Mouse (Mus musculus) C2C12 (cell line): ENCODE results near the gene Kitl. TPM values are rescaled to one million over a fixed set of nuclear protein-coding genes. Genes with fewer than 3 reads are reported as not detected.

Experiments
- H3K27me3 ChIP-seq: one replicate; pipeline ENCODE4 v1.6.1; 2011; ENCODE audit not compliant: control insufficient read depth, insufficient read depth, insufficient read length
- H3K36me3 ChIP-seq: one replicate; pipeline ENCODE4 v1.6.1; 2011; ENCODE audit not compliant: control insufficient read depth, insufficient read depth
- H3K4me3 ChIP-seq: one replicate; pipeline ENCODE4 v1.5.1; 2011; ENCODE audit warnings: mild to moderate bottlenecking, control low read depth; ENCODE audit not compliant: poor library complexity, insufficient read depth, severe bottlenecking
- H3K79me2 ChIP-seq: one replicate; pipeline ENCODE4 v1.6.1; 2011; ENCODE audit not compliant: control insufficient read depth, insufficient read depth
- H3K79me3 ChIP-seq: one replicate; pipeline ENCODE4 v1.6.1; 2011; ENCODE audit warnings: low read depth, control low read depth
- H3ac ChIP-seq: one replicate; pipeline ENCODE3; 2011; ENCODE audit warnings: low read depth; ENCODE audit not compliant: control insufficient read depth, insufficient read length
- CEBPB ChIP-seq: IDR thresholded peaks from one replicate; pipeline ENCODE4 v1.6.1; 2011; ENCODE audit warnings: low read depth, mild to moderate bottlenecking, control low read depth, moderate library complexity
- CTCF ChIP-seq: IDR thresholded peaks from one replicate; pipeline ENCODE4 v1.5.1; 2011; ENCODE audit not compliant: control insufficient read depth, insufficient read depth, insufficient read length
- FOSL1 ChIP-seq: IDR thresholded peaks from one replicate; pipeline ENCODE4 v1.8.0; 2011; ENCODE audit warnings: mild to moderate bottlenecking, low read length; ENCODE audit not compliant: poor library complexity, insufficient read depth, severe bottlenecking
- MAX ChIP-seq: IDR thresholded peaks from one replicate; pipeline ENCODE4 v1.6.1; 2011; ENCODE audit warnings: mild to moderate bottlenecking, control low read depth
- MYOD1 ChIP-seq: IDR thresholded peaks from one replicate; pipeline ENCODE4 v1.6.1; 2011; ENCODE audit warnings: low read depth; ENCODE audit not compliant: control insufficient read depth, insufficient read length
- MYOG ChIP-seq: IDR thresholded peaks from one replicate; pipeline ENCODE4 v1.6.1; 2011; ENCODE audit not compliant: control insufficient read depth, insufficient read length; ENCODE audit errors: extremely low read depth
- USF1 ChIP-seq: IDR thresholded peaks from one replicate; pipeline ENCODE4 v1.6.1; 2011; ENCODE audit warnings: low read depth, mild to moderate bottlenecking, control low read depth, moderate library complexity
- polyA plus RNA-seq: library from polyadenylated mRNA; unstranded; fragments of >200 nt; fragmentation: generic; extraction: Trizol; gene quantifications from one replicate; pipeline ENCODE4 v1.2.1, GENCODE M21; 2012; ENCODE audit warnings: missing spikeins

Kitl gene
- polyA plus RNA-seq, 1 experiment = 6.8 TPM

DNA sequence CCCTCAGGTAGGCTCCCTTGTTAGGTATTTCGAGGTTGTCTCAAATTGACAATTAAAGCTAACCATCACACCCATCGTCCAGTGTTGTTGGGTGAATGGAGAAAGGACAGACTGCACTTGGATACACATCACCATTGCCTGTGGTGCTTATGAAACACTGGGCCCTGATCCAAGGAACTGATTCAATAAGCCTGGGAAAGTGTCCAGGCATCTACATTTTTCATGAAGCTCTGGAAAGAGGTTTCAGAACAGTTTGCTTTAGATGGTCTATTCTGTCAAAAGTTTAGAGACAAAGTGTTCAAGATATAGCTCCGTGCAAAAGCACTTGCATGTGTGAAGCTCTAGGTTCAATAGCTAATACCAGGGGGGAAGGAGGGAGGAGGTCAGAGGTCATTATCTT, 38.6 kb downstream of the Kitl start:
- no peaks in the 10 kb centered on the region for H3K79me2 ChIP-seq
- H3K79me3 ChIP-seq = no peaks in the 10 kb centered on the region
- no peaks in the 10 kb centered on the region for H3K27me3 ChIP-seq
- TF ChIP-seq MYOG (no peak), MAX (no peak), FOSL1 (no peak)
- H3K36me3 ChIP-seq = peaks cover 9% of the 10 kb centered on the region
- no peak overlapping the region for H3ac ChIP-seq
- no peak overlapping the region for H3K4me3 ChIP-seq

DNA sequence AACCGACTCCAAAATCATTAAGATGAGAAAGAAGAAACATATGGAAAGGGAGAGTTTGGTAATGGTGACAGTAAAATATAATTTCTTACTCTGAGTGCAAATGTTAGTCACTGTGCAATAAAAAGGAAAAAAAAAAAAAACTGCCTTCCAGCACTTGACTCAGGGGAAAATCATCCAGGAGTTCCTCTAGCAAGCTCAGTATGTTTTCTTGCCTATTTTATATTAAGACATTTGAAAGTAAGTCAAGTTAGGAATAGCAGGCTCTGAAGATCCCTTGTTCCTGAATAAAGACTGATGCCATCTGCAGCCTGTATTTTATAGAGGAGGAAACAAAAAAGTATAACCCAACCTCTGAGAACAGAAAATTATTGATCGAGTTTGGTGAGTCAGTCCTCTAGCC, 39.7 kb downstream of the Kitl start:
- TF ChIP-seq MYOD1 (no peak), MYOG (no peak), CEBPB (no peak), CTCF (no peak), USF1 (no peak), FOSL1 (no peak), MAX (no peak)
- Histone ChIP-seq H3K4me3 (no peak overlapping the region), H3K27me3 (no peaks in the 10 kb centered on the region), H3ac (no peak overlapping the region), H3K36me3 (peaks cover 11% of the 10 kb centered on the region), H3K79me3 (no peaks in the 10 kb centered on the region), H3K79me2 (no peaks in the 10 kb centered on the region)

DNA sequence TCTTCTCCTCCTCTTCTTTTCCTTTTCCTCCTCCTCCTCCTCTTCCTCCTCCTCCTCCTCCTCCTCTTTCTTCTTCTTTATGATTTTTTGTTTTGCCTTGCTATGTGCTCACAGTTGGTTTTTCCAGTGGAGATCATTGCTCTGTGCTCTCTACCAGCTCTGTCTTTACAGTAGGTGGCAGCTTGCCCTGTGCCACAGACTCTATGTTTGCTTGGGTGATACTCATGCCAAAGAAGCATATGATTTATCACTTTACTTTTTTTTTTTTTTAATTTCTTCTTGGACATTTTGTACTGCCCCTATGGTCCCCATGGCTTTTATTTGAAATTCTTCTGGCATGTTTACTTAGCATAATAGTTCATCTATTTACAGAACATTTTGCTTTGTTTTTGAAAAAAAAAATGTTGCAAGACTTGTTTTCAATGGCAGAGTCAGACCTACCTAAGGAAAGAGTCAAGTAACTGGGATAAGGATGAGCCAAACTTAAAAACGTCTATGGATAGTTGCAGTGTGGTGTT, 41.7 kb downstream of the Kitl start:
- no peak for TF ChIP-seq CTCF
- TF ChIP-seq USF1 = no peak
- no peak for TF ChIP-seq CEBPB
- TF ChIP-seq MYOG = no peak
- TF ChIP-seq FOSL1 = no peak
- no peak for TF ChIP-seq MAX
- no peak for TF ChIP-seq MYOD1
- Histone ChIP-seq H3K36me3 (peaks cover 13% of the 10 kb centered on the region), H3K79me2 (peaks cover 5% of the 10 kb centered on the region), H3ac (no peak overlapping the region), H3K79me3 (no peaks in the 10 kb centered on the region), H3K27me3 (no peaks in the 10 kb centered on the region), H3K4me3 (no peak overlapping the region)

DNA sequence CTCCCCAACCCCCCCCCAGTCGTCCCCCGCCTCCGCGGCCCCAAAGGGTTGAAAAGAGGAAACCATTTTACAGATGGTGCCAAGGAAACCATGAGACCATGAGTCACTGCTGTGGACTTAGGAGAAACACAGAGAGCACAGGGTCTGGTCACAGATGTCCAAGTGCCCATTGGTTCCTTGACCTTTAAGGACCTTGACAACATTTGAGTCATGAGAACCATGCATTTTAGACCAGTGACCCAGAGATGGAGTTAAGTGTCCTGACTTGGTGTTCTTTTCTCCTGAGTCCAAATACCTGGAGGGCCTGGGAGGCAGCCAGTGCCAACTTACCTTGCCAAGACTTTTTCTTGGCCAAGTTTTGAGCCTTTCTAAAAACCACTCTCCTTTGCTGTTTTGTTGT, 43.9 kb downstream of the Kitl start:
- H3ac ChIP-seq = no peak overlapping the region
- H3K79me3 ChIP-seq = no peaks in the 10 kb centered on the region
- TF ChIP-seq MYOG = no peak
- no peak for TF ChIP-seq FOSL1
- TF ChIP-seq MAX = no peak
- TF ChIP-seq MYOD1 = no peak
- no peak for TF ChIP-seq USF1
- TF ChIP-seq CEBPB = no peak
- no peak for TF ChIP-seq CTCF
- peaks cover 5% of the 10 kb centered on the region for H3K79me2 ChIP-seq
- peaks cover 4% of the 10 kb centered on the region for H3K36me3 ChIP-seq
- no peak overlapping the region for H3K4me3 ChIP-seq
- H3K27me3 ChIP-seq = no peaks in the 10 kb centered on the region

DNA sequence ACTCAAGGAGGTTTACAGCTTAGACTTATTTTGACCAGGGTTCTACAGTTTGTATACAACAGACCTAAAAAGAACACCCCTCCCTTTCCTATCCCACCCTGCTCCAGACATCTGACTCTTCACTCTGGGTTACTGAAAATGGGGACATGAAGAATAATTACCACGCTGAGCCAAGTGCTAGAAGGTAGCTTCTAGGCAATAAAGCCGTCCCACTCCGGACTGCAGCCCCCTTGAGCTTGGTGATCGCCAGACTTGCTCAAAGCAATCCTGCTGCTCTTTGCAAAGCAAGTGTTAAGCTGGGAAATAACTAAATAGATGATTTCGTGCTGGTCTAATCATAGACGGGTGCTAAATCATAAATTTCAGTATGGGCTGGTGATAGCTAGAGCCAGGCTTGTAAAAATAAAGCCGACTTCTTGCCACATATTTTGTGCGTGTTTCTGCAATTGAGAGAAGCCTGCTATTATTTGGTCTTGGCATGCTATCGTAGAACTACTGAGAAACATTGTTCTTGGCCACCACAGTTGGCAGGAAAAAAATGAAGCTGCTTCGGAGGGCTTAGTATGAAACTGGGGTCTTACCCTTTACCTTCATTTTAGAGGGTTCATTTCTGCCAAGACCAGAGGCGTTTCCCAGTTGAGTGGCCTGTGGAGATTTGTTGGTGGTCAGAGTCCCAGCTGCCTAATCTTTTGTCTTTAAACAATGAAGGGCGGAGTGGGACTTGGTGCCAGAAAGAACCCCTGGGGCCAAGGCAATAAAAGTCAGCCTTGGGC, 50.3 kb downstream of the Kitl start:
- Histone ChIP-seq H3K4me3 (no peak overlapping the region), H3ac (no peak overlapping the region), H3K79me3 (no peaks in the 10 kb centered on the region), H3K79me2 (peaks cover 5% of the 10 kb centered on the region), H3K36me3 (no peaks in the 10 kb centered on the region), H3K27me3 (no peaks in the 10 kb centered on the region)
- no peak for TF ChIP-seq FOSL1
- TF ChIP-seq MYOD1 = no peak
- no peak for TF ChIP-seq USF1
- no peak for TF ChIP-seq CTCF
- TF ChIP-seq MYOG = no peak
- TF ChIP-seq MAX = no peak
- TF ChIP-seq CEBPB = no peak

DNA sequence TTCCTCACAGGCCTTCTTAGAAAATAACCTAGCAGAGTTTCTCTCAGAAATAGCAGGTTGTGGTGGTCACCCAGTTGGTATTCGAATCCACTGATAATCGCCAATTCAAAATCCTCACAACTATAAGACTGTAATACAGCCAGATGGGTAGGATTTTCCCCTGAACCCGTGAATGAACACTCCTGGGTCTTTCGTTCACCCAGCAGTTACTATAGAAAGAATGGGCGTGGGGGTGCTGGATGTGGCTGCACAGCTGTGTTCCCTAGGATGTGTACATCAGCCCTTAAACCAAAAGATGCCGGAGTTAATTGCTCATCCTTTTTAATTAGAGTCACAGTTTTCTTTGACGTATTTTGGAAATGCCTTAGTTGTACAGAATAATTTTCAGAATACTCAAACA, 50.9 kb downstream of the Kitl start:
- H3K27me3 ChIP-seq = no peaks in the 10 kb centered on the region

More for the DNA sequence above, 50.9 kb downstream of the Kitl start:
- no peaks in the 10 kb centered on the region for H3K36me3 ChIP-seq
- no peak for TF ChIP-seq CEBPB
- no peak for TF ChIP-seq FOSL1
- no peak for TF ChIP-seq USF1
- TF ChIP-seq MAX = no peak
- TF ChIP-seq MYOD1 = no peak
- TF ChIP-seq CTCF = no peak
- TF ChIP-seq MYOG = no peak
- H3K4me3 ChIP-seq = no peak overlapping the region
- no peaks in the 10 kb centered on the region for H3K79me2 ChIP-seq
- H3K79me3 ChIP-seq = no peaks in the 10 kb centered on the region
- no peak overlapping the region for H3ac ChIP-seq
